Mouse (Mus musculus): ENCODE data around the gene Olfr532. TPM values are rescaled to one million over a fixed set of nuclear protein-coding genes. Genes with fewer than 3 reads are reported as not detected.
"Not testable (repeated sequence)": the region's sequence is repeated elsewhere in the genome, so short reads cannot be mapped to it uniquely, and the experiment has no call there.

Olfr532 gene
- total RNA-seq (2021), result not detected

GRCm38 (mm10) chr7:140421539-140421938 lies at the start of gene Olfr532:
Olfr532 (minus strand) TSS chr7:140421639.
- intact Hi-C loops (cut with DNase I), result loop anchor here (2.0 kb wide), 1 partner anchor 107 kb away; no protein-coding TSS in a partner anchor
- no peak for DNase-seq (ENCODE audit: low spot score in 2 of 2)

- DNase-seq (ENCODE audit: low spot score in 2 of 2); intact Hi-C loops (cut with DNase I): not testable (repeated sequence)
Observed at GRCm38 (mm10) chr7:140463070-140463469, 41.6 kb upstream of the Olfr532 start, which contains the start of gene Olfr533. Olfr533 (plus strand) TSS chr7:140463370.

GRCm38 (mm10) chr7:140443141-140443540 lies 21.7 kb upstream of the Olfr532 start:
- intact Hi-C loops (cut with DNase I), result no loop called here
- DNase-seq (ENCODE audit: low spot score in 2 of 2), result no peak

- no peak for DNase-seq (ENCODE audit: low spot score in 2 of 2)
- intact Hi-C loops (cut with DNase I), result no loop called here
Observed at GRCm38 (mm10) chr7:140402818-140403217, 18.6 kb downstream of the Olfr532 start, which contains the start of gene Olfr531. Olfr531 (minus strand) TSS chr7:140402918.

- intact Hi-C loops (cut with DNase I), result no loop called here
- no peak for DNase-seq (ENCODE audit: low spot score in 2 of 2)
Observed at GRCm38 (mm10) chr7:140376911-140377310, 44.5 kb downstream of the Olfr532 start.

- DNase-seq (ENCODE audit: low spot score in 2 of 2), result no peak
- intact Hi-C loops (cut with DNase I), result no loop called here
Observed at GRCm38 (mm10) chr7:140376231-140376630, 45.2 kb downstream of the Olfr532 start, which contains the start of gene Olfr530. Olfr530 (minus strand) TSS chr7:140376331.

- intact Hi-C loops (cut with DNase I), result no loop called here
- no peak for DNase-seq (ENCODE audit: low spot score in 2 of 2)
Observed at GRCm38 (mm10) chr7:140374300-140374699, 47.1 kb downstream of the Olfr532 start.

Other genes with a start within 250 kb of the Olfr532 start
- gene Olfr523, start 248.4 kb downstream of the Olfr532 start, total RNA-seq (2021), result not detected
- not detected for gene Olfr524, start 215.7 kb downstream of the Olfr532 start, total RNA-seq (2021)
- not detected for gene Cd163l1, start 203.4 kb downstream of the Olfr532 start, total RNA-seq (2021)
- not detected for gene 5830411N06Rik, start 174.4 kb downstream of the Olfr532 start, total RNA-seq (2021)
- not detected for gene Olfr525, start 100.8 kb downstream of the Olfr532 start, total RNA-seq (2021)
- not detected for gene Olfr527, start 87.6 kb downstream of the Olfr532 start, total RNA-seq (2021)
- not detected for gene Olfr60, start 60.0 kb downstream of the Olfr532 start, total RNA-seq (2021)
- gene Olfr530, start 45.3 kb downstream of the Olfr532 start, total RNA-seq (2021), result not detected
- gene Olfr531, start 18.7 kb downstream of the Olfr532 start, total RNA-seq (2021), result not detected
- not detected for gene Olfr533, start 41.7 kb upstream of the Olfr532 start, total RNA-seq (2021)
- gene Olfr535, start 62.6 kb upstream of the Olfr532 start, total RNA-seq (2021), result not detected
- gene Olfr536, start 85.8 kb upstream of the Olfr532 start, total RNA-seq (2021), result not detected
- gene Olfr538, start 146.2 kb upstream of the Olfr532 start, total RNA-seq (2021), result not detected
- under 1 TPM; 0.05 to 0.36 TPM for gene Olfr46, start 179.6 kb upstream of the Olfr532 start, total RNA-seq (2021)
- not detected for gene Olfr61, start 207.3 kb upstream of the Olfr532 start, total RNA-seq (2021)
- not detected for gene Olfr53, start 224.8 kb upstream of the Olfr532 start, total RNA-seq (2021)
- gene Olfr539, start 238.3 kb upstream of the Olfr532 start, total RNA-seq (2021), result under 1 TPM in 1 of 2 experiments, not detected in 1; 0.07 TPM

Measured in left cerebral cortex, postnatal 36 days (tissue).